Mouse (Mus musculus): ENCODE data around the gene Sell. TPM values are rescaled to one million over a fixed set of nuclear protein-coding genes. Genes with fewer than 3 reads are reported as not detected.

The Sell gene
- polyA plus RNA-seq, 1 experiment from 2014 or later, result not detected

DNA sequence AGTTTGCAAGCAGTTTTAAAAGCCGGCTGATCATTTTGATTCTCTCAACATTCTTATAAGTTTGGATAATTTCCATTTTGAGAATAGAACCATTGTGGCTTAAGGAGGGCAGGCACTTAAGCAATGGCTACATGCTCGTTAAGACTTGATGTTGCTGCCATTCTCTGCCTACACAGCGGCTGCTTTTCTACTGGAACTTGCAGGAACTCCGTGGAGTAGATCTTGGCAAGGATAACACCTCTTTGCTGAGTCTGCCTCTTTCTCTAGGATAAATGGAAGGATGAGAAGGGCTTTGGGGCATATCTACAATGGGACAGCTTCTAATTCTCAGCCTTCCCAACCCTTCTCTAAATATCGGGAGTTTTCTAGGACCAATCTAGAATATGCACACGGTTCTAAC lies 53.9 kb downstream of the Sell start:
- Histone ChIP-seq H3K9me3 (no peaks in the 10 kb centered on the region), H3K36me3 (no peaks in the 10 kb centered on the region), H3K27me3 (no peaks in the 10 kb centered on the region), H3K4me2 (replicated peaks) (no peak overlapping the region), H3K9ac (no peak overlapping the region), H3K27ac (no peak overlapping the region), H3K4me3 (no peak overlapping the region), H3K4me1 (0 out of 2 replicates have a peak, but pooled peaks cover 5% of the 10 kb centered on the region)
- ATAC-seq (ENCODE audit: low FRiP score, low read depth), result no peak
- 82% methylated on average over 6 of the region's 6 CpGs for WGBS

DNA sequence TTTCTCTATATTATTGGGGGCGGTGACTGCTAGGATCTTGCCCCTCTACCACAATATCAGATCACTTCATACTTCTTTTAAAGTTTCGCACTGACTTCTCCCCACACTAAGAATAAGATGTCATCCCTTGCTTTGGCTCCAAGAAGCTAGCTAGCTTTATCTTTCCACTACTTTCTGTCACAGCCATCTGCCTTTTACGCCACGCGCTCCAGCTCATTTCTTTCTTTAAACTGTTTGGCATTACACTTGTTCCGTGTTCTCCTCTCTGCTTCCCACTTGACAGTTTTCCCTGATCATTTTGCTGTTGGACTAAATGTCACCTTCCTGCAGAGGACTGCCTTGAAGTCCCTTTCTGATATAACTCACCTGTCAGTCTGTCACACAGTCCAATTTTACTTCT lies 56.1 kb downstream of the Sell start:
- Histone ChIP-seq H3K36me3 (no peaks in the 10 kb centered on the region), H3K27me3 (no peaks in the 10 kb centered on the region), H3K9me3 (no peaks in the 10 kb centered on the region), H3K4me2 (replicated peaks) (no peak overlapping the region), H3K9ac (no peak overlapping the region), H3K4me3 (no peak overlapping the region), H3K4me1 (0 out of 2 replicates have a peak, but pooled peaks cover 5% of the 10 kb centered on the region), H3K27ac (no peak overlapping the region)
- WGBS, result 91% methylated on average over 6 of the region's 6 CpGs
- ATAC-seq (ENCODE audit: low FRiP score, low read depth), result no peak

DNA sequence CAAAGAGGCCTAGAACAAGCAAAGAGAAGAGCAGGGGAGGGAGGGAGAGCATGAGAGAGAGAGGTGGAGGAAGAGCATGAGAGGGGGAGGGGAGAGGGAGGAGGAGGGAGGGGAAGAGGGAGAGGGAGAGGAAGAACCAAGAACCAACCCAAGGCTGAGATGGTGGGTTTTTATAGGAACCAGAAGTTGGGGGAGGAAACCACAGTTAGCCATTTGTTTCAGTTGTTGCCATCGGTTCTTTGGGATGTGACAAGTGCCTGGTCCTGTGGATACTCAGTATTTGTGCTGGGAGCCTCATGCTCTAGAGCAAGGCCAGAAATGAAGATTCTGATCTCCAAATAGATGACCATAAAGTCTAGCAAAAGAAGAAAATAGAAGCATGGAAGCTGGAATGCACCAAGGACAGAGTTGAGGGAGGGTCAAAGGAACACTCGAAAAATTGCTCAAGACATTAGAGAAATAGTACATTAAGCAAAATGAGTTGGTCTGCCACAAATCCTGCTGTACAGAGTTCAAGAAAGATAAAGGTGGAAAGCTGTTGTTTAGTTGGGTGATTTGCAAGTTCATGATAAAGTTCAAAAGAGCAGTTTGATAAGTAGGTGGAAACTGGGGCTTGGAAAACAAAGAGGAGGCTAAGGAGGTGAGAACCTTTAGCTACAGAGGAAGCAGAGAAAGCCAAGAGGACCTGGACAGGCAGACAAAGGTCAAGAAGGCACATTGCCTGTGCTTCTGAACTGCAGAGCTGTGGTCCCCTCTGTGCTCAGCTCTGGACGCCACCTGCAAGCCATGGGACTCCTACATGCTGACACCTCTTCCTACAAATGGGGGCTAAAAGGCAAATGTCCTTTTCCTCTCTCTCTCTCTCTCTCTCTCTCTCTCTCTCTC lies 58.4 kb downstream of the Sell start:
- Histone ChIP-seq H3K9ac (no peak overlapping the region), H3K27ac (no peak overlapping the region), H3K36me3 (no peaks in the 10 kb centered on the region), H3K4me3 (no peak overlapping the region), H3K9me3 (no peaks in the 10 kb centered on the region), H3K4me1 (0 out of 2 replicates have a peak, but pooled peaks cover 5% of the 10 kb centered on the region), H3K4me2 (replicated peaks) (no peak overlapping the region), H3K27me3 (no peaks in the 10 kb centered on the region)
- 70% methylated on average over 3 of the region's 3 CpGs for WGBS
- ATAC-seq (ENCODE audit: low FRiP score, low read depth), result no peak

GRCm38 (mm10) chr1:164120777-164121158 lies 59.0 kb downstream of the Sell start:
- ATAC-seq (ENCODE audit: low FRiP score, low read depth), result no peak
- no peaks in the 10 kb centered on the region for H3K9me3 ChIP-seq
- no peaks in the 10 kb centered on the region for H3K36me3 ChIP-seq

GRCm38 (mm10) chr1:164123836-164124235 lies 62.1 kb downstream of the Sell start:
- Histone ChIP-seq H3K27ac (no peak overlapping the region), H3K9me3 (no peaks in the 10 kb centered on the region), H3K4me3 (no peak overlapping the region), H3K36me3 (no peaks in the 10 kb centered on the region), H3K9ac (no peak overlapping the region), H3K27me3 (no peaks in the 10 kb centered on the region), H3K4me2 (replicated peaks) (no peak overlapping the region), H3K4me1 (0 out of 2 replicates have a peak, but pooled peaks cover 5% of the 10 kb centered on the region)
- 35% methylated on average over 3 of the region's 3 CpGs for WGBS
- no peak for ATAC-seq (ENCODE audit: low FRiP score, low read depth)

More at GRCm38 (mm10) chr1:164120777-164121158, 59.0 kb downstream of the Sell start:
- no peaks in the 10 kb centered on the region for H3K27me3 ChIP-seq
- H3K4me1 ChIP-seq, result 0 out of 2 replicates have a peak, but pooled peaks cover 5% of the 10 kb centered on the region
- H3K27ac ChIP-seq, result no peak overlapping the region
- H3K4me3 ChIP-seq, result no peak overlapping the region
- 87% methylated on average over 3 of the region's 3 CpGs for WGBS
- no peak overlapping the region for H3K4me2 ChIP-seq (replicated peaks)
- no peak overlapping the region for H3K9ac ChIP-seq

GRCm38 (mm10) chr1:164130013-164130412 lies 68.2 kb downstream of the Sell start:
- Histone ChIP-seq H3K27ac (no peak overlapping the region), H3K4me3 (no peak overlapping the region), H3K27me3 (no peaks in the 10 kb centered on the region), H3K4me1 (no peaks in the 10 kb centered on the region), H3K36me3 (no peaks in the 10 kb centered on the region), H3K4me2 (replicated peaks) (no peak overlapping the region), H3K9me3 (no peaks in the 10 kb centered on the region), H3K9ac (no peak overlapping the region)
- ATAC-seq (ENCODE audit: low FRiP score, low read depth), result no peak
- WGBS, result 66% methylated on average over 3 of the region's 3 CpGs

DNA sequence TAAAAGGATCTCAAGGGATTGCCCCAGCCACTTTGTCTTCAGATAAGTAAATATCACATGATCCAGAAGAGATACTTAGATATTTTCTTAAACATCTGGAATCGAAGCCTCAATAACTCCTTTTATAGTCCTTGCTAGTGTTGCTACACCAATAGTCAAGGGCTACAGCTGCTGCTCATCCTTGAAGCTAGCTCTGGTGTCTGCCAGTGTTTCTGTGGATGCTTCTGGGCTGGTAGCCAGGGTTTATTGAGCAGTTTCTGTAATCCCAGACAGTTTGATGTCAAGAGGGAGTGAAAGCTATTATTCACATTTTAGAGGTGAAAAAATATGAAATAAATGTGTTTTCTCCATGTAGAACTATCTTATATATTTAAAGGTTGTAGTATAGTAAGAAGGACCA lies 70.8 kb downstream of the Sell start:
- Histone ChIP-seq H3K27ac (no peak overlapping the region), H3K4me1 (no peaks in the 10 kb centered on the region), H3K4me3 (no peak overlapping the region), H3K27me3 (no peaks in the 10 kb centered on the region), H3K4me2 (replicated peaks) (no peak overlapping the region), H3K36me3 (no peaks in the 10 kb centered on the region), H3K9me3 (no peaks in the 10 kb centered on the region), H3K9ac (no peak overlapping the region)
- no peak for ATAC-seq (ENCODE audit: low FRiP score, low read depth)
- 91% methylated on average over 1 of the region's 1 CpGs for WGBS

Other genes with a start within 250 kb of the Sell start
- 19.1 and 20.0 TPM in 2 replicates for gene Scyl3, start 132.9 kb upstream of the Sell start, polyA plus RNA-seq (2015; fragmentation: Nextera tagmentation; extraction: Ambion mirVana)
- 24.3 and 26.4 TPM in 2 replicates for gene BC055324, start 67.2 kb upstream of the Sell start, polyA plus RNA-seq (2015; fragmentation: Nextera tagmentation; extraction: Ambion mirVana)
- gene Mettl18, start 67.1 kb upstream of the Sell start, polyA plus RNA-seq (2015; fragmentation: Nextera tagmentation; extraction: Ambion mirVana), result 9.3 and 10.2 TPM in 2 replicates
- gene Sele, start 13.7 kb upstream of the Sell start, polyA plus RNA-seq (2015; fragmentation: Nextera tagmentation; extraction: Ambion mirVana), result 0.08 TPM in 2 replicates
- gene Selp, start 53.3 kb downstream of the Sell start, polyA plus RNA-seq (2015; fragmentation: Nextera tagmentation; extraction: Ambion mirVana), result not detected in 2 replicates
- 0.09 and 0.24 TPM in 2 replicates for gene F5, start 89.9 kb downstream of the Sell start, polyA plus RNA-seq (2015; fragmentation: Nextera tagmentation; extraction: Ambion mirVana)
- gene Slc19a2, start 187.1 kb downstream of the Sell start, polyA plus RNA-seq (2015; fragmentation: Nextera tagmentation; extraction: Ambion mirVana), result 7.7 and 8.6 TPM in 2 replicates
- 6.5 and 6.7 TPM in 2 replicates for gene Ccdc181, start 213.6 kb downstream of the Sell start, polyA plus RNA-seq (2015; fragmentation: Nextera tagmentation; extraction: Ambion mirVana)
- 42.5 and 43.9 TPM in 2 replicates for gene Nme7, start 242.1 kb downstream of the Sell start, polyA plus RNA-seq (2015; fragmentation: Nextera tagmentation; extraction: Ambion mirVana)
- gene Blzf1, start 245.5 kb downstream of the Sell start, polyA plus RNA-seq (2015; fragmentation: Nextera tagmentation; extraction: Ambion mirVana), result 31.2 and 32.6 TPM in 2 replicates

Data from limb, embryonic 13.5 days (tissue).